Mouse (Mus musculus) left cerebral cortex, adult 2 months (tissue): ENCODE data around the gene Siva1. TPM values are rescaled to one million over a fixed set of nuclear protein-coding genes. Genes with fewer than 3 reads are reported as not detected.

Experiments used
- DNase-seq, 2 experiments: peaks; one replicate each; pipeline ENCODE4 v3.0.0; 2021 to 2022; ENCODE audit warnings: low spot score in 2 of 2, mixed read lengths in 1 of 2; ENCODE audit errors: extremely low spot score in 1 of 2
- H3K27ac ChIP-seq: fragments of 200-600 bp; 2 replicates; pipeline ENCODE4 v1.8.1; 2022
- H3K4me3 ChIP-seq: fragments of 200-600 bp; 2 replicates; pipeline ENCODE4 v1.8.1; 2022
- CTCF ChIP-seq: fragments of 200-600 bp; IDR thresholded peaks from 2 replicates; pipeline ENCODE4 v1.8.1; 2022; ENCODE audit warnings: antibody characterized with exemption, mild to moderate bottlenecking, moderate library complexity
- intact Hi-C: fragments of 180-260 bp; cut with DNase I; formaldehyde crosslinking; loops from one replicate; pipeline ENCODE4 v1.15.1; 2025
- total RNA-seq, 2 experiments: library from RNA; stranded (reverse); gene quantifications; 2 replicates each; pipeline ENCODE4 v1.2.3; 2021

The Siva1 gene
- total RNA-seq, 2 experiments from 2014 or later, result 19.7 to 21.5 TPM

GRCm38 (mm10) chr12:112643126-112643525 lies 1.4 kb upstream of the Siva1 start:
- TF ChIP-seq CTCF, result no peak
- H3K27ac ChIP-seq, result no peak overlapping the region
- no peak for DNase-seq
- intact Hi-C loops, result no loop called here
- no peak overlapping the region for H3K4me3 ChIP-seq

- intact Hi-C loops, result no loop called here
- H3K4me3 ChIP-seq, result peak overlapping the region; percentile 88
- TF ChIP-seq CTCF, result no peak
- DNase-seq, result peak; percentile 60
- peak overlapping the region; percentile 81 for H3K27ac ChIP-seq
Observed at GRCm38 (mm10) chr12:112644855-112645506, 502 bp downstream of the Siva1 start.

DNA sequence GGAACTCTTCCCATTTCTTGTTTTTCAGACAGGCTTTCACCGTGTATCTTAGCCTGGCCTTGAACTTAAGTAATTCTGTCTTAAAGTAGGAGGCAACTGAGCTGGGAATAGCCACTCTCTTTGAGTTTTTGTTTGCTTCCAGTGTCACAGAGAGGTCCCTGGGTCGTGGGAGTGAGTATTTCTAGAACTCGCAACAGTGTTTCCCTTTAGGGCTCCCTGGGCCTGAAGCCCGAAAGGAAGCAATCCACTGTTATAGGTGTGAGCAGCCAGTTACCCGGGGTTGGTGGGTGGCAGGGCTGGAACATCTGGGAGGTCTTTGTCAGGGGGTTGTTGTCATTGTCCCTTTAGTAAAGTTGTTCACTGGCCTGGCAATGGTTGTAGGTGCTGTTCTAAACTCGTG lies 1.7 kb downstream of the Siva1 start:
- intact Hi-C loops, result no loop called here
- no peak overlapping the region for H3K4me3 ChIP-seq

GRCm38 (mm10) chr12:112648081-112648480 lies 3.6 kb downstream of the Siva1 start:
- no peak overlapping the region for H3K4me3 ChIP-seq
- DNase-seq, result no peak
- no peak for TF ChIP-seq CTCF
- no peak overlapping the region for H3K27ac ChIP-seq
- intact Hi-C loops, result no loop called here

More for the DNA sequence above, 1.7 kb downstream of the Siva1 start:
- H3K27ac ChIP-seq, result no peak overlapping the region
- no peak for TF ChIP-seq CTCF
- no peak for DNase-seq

DNA sequence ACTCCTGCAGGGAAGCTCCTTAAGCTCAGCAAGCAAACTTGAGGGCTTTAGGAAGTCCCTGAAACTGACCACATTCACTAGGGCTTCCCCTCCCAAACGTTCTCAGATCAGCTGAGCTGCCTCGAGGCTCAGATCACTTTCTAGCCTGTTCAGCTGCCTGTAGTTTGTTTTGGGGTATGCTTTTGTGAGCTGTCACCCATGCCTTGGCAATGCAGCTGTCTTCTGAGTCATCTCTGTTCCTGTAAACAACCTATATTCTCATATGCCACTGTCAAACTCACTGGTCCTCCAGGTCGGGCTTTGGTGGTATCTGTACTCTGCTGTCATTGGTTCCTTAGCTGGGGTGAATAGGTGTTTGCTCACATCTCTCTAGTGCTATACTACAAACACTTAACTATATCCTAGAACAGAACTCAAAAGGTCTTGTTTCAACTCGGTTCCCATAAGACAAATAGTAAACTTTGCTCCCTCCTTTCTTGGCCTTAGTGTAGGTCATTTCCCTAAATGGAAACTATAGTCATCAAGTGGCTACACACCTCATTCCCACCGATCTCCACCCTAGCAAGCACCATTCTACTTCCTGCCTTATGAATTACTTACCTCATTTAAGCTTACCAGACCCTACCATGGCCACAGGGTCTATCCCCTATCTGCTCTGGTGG lies 7.4 kb downstream of the Siva1 start:
- TF ChIP-seq CTCF, result no peak
- DNase-seq, result no peak
- intact Hi-C loops, result no loop called here
- H3K4me3 ChIP-seq, result no peak overlapping the region
- no peak overlapping the region for H3K27ac ChIP-seq

DNA sequence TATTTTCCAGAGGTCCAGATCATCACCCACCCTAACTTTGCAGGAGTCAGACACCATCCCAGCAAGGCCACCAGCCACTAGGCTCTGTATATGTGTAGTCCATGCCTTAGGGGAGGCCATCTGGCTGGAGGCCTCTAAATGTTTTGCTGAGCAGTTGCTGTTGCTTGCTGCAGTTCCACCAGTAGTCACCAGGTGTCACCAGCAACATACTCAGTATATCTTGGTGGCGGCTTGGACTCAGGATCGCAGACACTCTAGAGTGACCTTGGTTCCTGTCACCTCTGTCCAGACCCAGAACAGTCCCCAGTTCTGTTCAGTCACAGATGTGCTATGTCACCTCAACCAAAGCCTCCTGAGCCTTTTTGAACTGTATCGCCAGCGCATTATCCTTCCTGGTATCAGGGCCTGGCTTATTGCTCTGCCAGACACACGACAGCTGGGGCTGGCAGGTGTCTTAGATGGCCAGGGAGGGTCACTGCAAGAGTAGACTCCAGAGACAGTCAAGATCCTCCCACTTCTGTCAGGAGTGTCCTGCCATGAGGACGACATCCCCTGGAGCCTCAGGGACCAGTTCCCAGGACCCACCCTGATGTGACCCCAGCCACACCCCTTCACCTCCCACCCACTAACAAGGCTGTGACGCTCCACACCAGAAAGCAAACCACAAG lies 8.8 kb downstream of the Siva1 start:
- H3K4me3 ChIP-seq, result no peak overlapping the region
- no peak overlapping the region for H3K27ac ChIP-seq
- DNase-seq, result peak; percentile 81 to 87
- intact Hi-C loops, result loop anchor here (1.0 kb wide), 1 partner anchor 54 kb away; no protein-coding TSS in a partner anchor
- peak; percentile 94 for TF ChIP-seq CTCF

- no peak for TF ChIP-seq CTCF
- no peak overlapping the region for H3K4me3 ChIP-seq
- no peak overlapping the region for H3K27ac ChIP-seq
- DNase-seq, result no peak
- intact Hi-C loops, result no loop called here
Observed at GRCm38 (mm10) chr12:112654076-112654475, 9.6 kb downstream of the Siva1 start.

DNA sequence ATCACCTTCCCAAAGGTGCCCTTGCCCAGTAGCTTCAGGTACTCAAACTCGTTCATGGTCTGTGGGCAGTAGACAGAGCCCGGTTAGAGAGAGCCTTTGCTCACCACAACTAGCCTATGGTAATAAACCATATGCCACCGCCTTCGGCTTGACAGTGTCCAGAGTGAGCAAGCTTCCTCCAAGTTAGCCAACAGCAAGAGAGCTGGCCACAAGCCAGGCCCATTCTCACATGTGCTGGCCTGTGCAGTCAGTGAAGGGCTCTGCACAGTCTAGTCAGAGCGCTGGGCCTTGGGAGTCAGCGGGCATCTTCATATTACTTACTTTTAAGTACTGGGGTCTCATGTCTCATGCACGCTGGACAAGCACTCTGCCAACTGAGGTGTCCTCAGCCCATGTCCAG lies 14.1 kb downstream of the Siva1 start:
- intact Hi-C loops, result loop anchor here (2.0 kb wide), 1 partner anchor 16 kb away; the partner anchor contains the start of gene Akt1
- no peak for DNase-seq
- Histone ChIP-seq H3K27ac (no peak overlapping the region), H3K4me3 (no peak overlapping the region)
- TF ChIP-seq CTCF, result no peak

- intact Hi-C loops, result loop anchor here (2.0 kb wide), 1 partner anchor 16 kb away; the partner anchor contains the start of gene Akt1
- DNase-seq, result peak; percentile 58 to 69
- TF ChIP-seq CTCF, result peak; percentile 76
Observed at GRCm38 (mm10) chr12:112659109-112659508, 14.6 kb downstream of the Siva1 start.

DNA sequence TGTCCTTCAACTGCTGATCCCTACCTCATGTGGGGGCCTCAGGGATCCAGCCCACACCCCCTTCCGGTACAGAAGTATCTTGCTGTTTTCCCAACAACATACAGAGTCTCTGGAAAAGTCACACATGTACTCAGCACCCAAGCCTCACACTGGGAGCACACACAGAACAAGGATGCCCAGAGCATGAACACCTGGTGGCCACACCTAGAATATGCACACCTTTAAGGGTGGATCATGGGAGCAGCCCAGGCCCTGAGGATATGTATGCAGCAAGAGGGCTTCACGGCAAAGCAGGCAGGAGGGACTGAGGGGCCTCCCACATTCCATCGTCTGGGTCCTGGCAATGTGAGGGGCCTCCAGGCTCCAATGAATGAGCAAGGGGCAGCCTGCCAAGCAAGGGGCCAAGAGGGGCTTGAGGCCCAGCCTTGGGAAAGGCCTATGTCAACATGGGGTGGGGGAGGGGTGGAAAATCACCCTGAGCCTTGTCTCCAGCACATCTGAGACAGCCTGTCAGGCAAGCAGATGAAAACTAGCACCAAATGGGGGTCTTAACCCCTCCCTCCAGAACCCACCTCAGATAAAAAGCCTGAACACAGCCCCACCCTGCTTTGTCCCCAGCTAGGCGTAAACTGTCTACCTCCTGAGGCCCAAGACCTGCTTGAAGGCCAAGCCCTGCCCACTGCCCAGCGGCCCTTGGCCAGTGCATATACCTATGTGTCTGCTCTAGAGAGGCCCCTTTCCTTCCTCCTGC lies 16.3 kb downstream of the Siva1 start:
- intact Hi-C loops, result no loop called here
- no peak for TF ChIP-seq CTCF
- H3K4me3 ChIP-seq, result no peak overlapping the region
- DNase-seq, result no peak
- H3K27ac ChIP-seq, result no peak overlapping the region

More at GRCm38 (mm10) chr12:112659109-112659508, 14.6 kb downstream of the Siva1 start:
- no peak overlapping the region for H3K27ac ChIP-seq
- H3K4me3 ChIP-seq, result no peak overlapping the region

DNA sequence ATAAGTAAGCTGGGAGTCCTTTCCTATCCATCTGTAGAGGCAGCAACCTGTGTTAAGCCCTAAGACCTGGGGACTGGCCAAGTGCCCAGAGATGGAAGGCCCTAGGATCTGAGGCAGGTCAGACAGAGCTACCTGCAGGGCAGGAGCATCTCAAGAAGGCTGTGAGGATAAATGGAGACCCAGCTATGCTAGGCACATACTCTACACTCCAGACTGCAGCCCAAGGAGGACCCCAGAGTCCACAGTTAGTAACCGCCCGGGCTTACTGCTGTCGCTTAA lies 16.8 kb downstream of the Siva1 start:
- H3K4me3 ChIP-seq, result no peak overlapping the region
- intact Hi-C loops, result no loop called here
- TF ChIP-seq CTCF, result no peak
- no peak overlapping the region for H3K27ac ChIP-seq
- no peak for DNase-seq

- no peak for DNase-seq
- Histone ChIP-seq H3K27ac (no peak overlapping the region), H3K4me3 (no peak overlapping the region)
- TF ChIP-seq CTCF, result no peak
- intact Hi-C loops, result no loop called here
Observed at GRCm38 (mm10) chr12:112661851-112662250, 17.4 kb downstream of the Siva1 start.
